Mouse (Mus musculus): Measurements from ENCODE around the gene Rspo3.

The Rspo3 gene

DNA sequence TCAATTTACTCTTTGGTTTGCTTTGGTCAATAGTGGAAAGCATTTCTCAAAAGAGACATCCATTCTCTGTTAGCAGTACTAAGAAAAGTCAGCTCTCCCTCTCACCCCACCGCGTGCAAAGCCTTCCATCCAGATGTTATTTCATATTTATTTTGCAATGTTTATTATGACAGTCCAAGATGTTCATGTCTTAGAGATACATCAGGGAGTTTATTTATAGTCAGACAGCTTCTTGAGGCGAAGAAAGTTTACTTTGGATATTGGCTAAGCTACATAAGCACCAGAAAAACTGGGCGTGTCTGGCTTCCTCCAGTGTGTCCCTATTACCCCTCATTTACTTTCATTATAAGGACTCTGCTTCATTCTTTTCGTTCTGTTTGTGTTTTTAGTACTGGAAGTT is 94.4 kb downstream of the Rspo3 start:
- no peak for DNase-seq (ENCODE audit: low spot score in 2 of 2)

- no peak for DNase-seq (ENCODE audit: low spot score in 2 of 2)
Observed at GRCm38 (mm10) chr10:29432935-29433453, 102.7 kb downstream of the Rspo3 start.

DNA sequence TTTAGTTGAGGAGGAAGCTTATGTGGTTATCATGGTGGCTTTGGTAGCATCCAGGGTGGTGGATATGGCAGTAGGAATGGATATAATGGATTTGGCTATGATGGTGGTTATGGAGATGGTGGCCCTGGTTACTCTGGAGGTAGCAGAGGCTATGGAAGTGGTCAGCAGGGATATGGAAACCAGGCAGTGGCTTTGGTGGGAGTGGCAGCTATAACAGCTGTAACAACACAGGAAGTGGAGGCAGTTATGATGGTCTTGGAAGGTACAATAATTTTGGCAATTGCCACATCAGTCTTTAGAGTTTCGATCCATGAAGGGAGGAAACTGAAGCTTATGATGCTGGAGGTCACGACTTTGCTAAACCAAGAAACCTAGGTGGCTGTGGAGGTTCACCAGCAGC is 109.0 kb downstream of the Rspo3 start:
- DNase-seq (ENCODE audit: low spot score in 2 of 2): no peak

DNA sequence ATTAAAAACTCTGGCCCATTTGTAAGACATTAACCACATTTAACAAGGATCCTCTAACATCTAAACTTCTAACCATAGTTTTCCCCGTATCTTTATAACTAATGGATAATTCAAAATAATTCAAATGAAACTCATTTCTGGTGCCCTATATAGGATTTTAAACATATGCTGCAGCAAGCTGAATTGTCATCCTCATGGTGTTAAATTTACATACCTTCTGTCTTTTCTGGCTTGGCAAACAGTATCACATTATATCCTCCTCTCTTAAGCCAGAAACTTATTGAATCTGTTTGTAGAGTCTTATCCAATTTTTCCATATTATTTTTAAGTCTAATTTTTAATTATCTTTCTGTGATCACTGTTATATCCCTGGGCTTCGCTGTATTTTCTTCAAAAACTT is 111.1 kb downstream of the Rspo3 start:
- DNase-seq (ENCODE audit: low spot score in 2 of 2): no peak

- DNase-seq (ENCODE audit: low spot score in 2 of 2): no peak
Observed at GRCm38 (mm10) chr10:29414361-29414760, 121.3 kb downstream of the Rspo3 start.

DNA sequence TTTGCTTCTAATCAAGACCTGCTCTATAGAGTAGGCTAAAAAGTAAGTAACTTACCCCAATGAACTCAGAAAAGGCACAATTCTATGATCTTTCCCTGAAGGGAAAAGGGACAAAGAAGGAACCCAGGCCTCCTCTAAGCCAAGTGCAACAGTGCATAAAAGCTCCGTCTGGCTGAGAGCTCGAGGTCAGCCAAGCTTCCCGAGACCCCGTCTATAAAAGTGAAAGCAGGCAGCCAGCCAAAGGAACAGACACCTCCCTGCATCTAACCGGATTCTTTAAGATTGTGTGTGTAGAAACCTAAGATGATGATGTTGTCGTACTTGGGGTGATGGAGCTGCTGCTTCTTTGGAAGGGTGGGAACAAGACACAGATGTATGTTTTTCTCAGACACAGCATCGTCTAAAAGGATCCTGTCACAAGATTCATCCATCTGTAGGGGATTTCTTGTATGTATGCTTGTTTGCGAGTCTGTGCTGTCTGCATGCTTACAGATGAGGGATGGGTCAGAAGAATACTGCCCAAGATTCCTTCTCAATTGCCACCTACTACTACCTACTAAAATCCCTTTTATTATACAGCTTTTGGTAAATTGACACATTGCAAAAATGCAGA is 132.9 kb downstream of the Rspo3 start:
- DNase-seq (ENCODE audit: low spot score in 2 of 2): no peak

Measured in urinary bladder, postnatal 4 days (tissue).